Mouse (Mus musculus): ENCODE measurements around the gene Mospd3. TPM values are rescaled to one million over a fixed set of nuclear protein-coding genes. Genes with fewer than 3 reads are reported as not detected.
"Not testable (repeated sequence)": the region's sequence is repeated elsewhere in the genome, so short reads cannot be mapped to it uniquely, and the experiment has no call there.

Mospd3 gene
- polyA plus RNA-seq, 3 experiments from 2014 or later: 24.5 to 34.8 (median 31.0) TPM

DNA sequence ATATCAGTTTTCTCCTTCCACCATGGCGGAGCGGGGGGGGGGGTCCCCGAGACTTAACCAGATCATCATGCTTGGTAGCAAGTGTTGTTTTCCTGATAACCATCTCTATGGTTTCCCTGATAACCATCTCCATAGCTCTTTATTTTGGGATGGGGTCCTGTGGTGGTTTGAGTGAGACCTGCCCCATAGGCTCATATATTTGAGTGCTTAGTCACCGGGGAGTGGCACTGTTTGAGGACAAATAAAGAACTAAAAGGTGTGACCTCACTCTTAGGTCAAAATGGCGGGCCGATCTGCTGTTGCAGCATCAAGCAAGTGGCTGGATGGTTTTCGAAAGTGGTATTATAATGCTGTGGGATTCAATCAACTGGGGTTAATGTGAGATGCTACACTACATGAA lies 14.5 kb upstream of the Mospd3 start:
- no peak for ATAC-seq

DNA sequence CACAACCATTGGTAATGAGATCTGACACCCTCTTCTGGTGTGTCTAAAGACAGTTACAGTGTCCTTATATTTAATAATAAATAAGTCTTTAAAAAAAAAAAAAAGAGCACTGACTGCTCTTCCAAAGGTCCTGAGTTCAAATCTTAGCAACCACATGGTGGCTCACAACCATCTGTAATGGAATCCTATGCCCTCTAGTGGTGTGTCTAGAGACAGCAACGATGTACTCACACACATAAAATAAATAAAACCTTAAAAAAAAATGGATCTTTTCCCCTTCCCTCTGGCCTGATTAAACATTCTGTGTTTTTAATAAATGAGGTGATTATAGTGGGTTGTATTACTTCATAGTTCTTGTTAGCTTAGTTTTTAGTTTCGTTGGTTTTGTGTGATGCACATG lies 14.1 kb upstream of the Mospd3 start:
- not testable (repeated sequence) for ATAC-seq

- ATAC-seq: no peak
Measured at GRCm38 (mm10) chr5:137613550-137613949, 12.7 kb upstream of the Mospd3 start, which contains the start of gene Pcolce. Gene Pcolce (minus strand): TSS chr5:137613784.

- no peak for ATAC-seq
Measured at GRCm38 (mm10) chr5:137613076-137613475, 12.2 kb upstream of the Mospd3 start.

- ATAC-seq: no peak
Measured at GRCm38 (mm10) chr5:137611245-137611602, 10.4 kb upstream of the Mospd3 start.

- ATAC-seq: no peak
Measured at GRCm38 (mm10) chr5:137610548-137611244, 9.8 kb upstream of the Mospd3 start.

DNA sequence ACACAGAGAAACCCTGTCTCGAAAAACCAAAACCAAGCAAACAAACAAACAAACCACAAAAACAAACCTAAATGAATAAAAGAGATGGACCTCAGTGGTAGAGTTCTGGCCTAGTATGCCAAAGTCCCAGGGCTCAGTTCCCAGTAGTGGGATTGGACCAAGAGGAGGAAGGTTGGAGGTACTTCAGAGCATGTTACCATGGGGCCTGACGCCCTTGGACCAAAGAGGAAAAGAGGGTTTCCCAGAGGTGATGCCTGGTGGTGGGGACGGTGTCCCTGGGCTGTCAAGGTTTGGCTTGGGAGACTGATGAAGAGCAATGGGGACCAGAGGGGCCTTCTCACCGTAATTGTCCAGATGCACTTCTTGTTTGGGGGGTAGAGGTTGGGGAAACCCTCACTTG lies 9.2 kb upstream of the Mospd3 start:
- ATAC-seq: no peak

DNA sequence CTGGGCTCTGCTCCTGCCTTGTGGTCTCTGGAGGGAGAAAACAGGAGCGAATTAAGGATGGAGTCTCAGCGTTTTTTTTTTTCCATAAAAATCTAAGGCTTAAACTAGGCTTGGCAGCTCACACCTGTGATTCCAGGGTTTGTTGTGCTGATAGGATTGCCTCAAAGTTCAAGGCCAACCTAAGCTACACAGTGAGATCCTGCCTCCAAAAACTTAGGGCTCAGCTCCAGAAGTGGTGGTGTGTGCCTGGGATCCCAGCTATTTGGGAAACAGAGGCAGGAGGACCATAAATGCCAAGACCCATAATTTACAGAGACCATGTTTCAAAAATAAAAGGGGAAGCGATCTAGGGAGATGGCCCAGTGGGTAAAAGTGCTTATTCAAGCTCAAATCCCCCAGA lies 8.4 kb upstream of the Mospd3 start:
- ATAC-seq: no peak

DNA sequence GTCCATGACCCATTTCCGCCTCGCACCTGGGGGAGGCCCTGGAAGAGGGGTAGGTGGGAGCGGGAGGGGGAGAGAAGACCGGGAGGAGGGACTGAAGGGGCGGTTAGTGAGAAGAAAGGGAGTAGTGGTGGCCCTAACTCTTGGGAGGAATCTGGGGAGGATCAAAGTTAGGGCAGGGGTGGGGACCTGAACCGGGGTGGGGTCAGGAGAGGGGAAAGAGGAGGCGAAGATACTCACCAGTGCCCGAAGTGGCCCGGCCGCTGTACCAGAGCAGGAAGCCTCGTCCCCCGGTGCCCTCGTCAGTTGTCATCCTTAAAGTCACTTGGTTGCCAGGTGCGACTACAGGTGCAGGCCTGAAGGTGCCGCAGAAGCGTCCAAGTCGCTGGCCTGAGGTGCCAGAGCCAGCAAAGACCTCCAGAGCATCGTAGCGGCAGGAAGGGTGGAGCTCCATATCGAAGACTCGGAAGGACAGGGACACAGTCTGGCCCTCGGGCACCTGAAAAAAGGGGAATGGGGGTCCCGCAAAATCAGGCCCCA lies 7.9 kb upstream of the Mospd3 start:
- ATAC-seq: no peak

- no peak for ATAC-seq
Measured at GRCm38 (mm10) chr5:137607860-137608653, 7.2 kb upstream of the Mospd3 start.

DNA sequence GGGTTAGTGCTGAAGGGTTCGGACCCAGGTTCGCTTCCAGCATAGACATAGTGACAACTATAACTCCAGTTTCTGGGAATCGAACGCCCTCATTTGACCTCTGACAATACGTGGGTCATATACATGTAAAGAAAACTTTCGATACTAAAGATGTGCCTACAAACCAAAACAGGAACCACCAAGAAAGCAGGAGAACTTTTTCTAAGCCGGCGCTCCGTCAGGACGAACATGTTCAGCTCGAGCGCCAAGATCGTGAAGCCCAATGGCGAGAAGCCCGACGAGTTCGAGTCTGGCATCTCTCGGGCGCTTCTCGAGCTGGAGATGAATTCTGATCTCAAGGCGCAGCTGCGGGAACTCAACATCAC lies 489 bp upstream of the Mospd3 start:
- no peak for ATAC-seq

GRCm38 (mm10) chr5:137600281-137600618 lies 608 bp downstream of the Mospd3 start:
- no peak for ATAC-seq

DNA sequence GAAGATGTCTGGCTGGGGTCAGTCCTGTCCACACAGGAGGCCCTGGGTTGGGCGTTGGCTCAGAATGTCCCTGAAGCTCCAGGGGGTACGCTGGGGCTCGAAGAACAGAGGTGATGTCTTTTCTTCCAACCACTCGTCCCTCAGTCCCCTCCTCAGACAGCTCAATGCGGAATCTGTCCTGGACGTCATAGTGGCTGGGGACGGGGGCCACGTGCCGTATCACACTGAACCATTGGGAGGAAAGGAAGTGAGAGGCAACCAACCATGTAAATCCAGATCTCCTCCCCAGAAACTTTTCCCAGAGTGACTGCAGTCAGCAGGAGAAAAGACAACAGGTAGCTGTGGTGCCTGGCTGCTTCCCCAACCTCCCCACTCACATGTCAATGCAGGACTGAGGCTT lies 1.3 kb downstream of the Mospd3 start:
- no peak for ATAC-seq

GRCm38 (mm10) chr5:137598100-137598826 lies 2.6 kb downstream of the Mospd3 start:
- no peak for ATAC-seq

DNA sequence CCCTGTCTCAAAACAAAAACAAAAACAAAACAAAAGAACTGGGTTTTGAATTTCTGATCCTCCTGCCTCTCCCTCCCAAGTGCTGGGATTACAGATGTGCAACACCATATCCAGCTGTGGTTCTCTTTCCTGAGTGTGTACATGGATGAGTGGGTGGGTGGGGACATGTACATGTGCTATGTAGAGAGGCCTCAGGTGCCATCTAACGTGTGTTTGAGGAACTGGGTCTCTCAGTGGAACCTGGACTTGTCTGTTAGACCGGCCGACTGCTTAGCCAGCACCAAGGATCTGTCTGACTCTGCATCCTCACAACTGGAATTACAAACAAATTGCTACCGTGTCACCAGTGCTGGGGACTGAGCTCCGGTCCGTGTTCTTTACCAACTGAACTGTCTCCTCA lies 3.2 kb downstream of the Mospd3 start:
- no peak for ATAC-seq

DNA sequence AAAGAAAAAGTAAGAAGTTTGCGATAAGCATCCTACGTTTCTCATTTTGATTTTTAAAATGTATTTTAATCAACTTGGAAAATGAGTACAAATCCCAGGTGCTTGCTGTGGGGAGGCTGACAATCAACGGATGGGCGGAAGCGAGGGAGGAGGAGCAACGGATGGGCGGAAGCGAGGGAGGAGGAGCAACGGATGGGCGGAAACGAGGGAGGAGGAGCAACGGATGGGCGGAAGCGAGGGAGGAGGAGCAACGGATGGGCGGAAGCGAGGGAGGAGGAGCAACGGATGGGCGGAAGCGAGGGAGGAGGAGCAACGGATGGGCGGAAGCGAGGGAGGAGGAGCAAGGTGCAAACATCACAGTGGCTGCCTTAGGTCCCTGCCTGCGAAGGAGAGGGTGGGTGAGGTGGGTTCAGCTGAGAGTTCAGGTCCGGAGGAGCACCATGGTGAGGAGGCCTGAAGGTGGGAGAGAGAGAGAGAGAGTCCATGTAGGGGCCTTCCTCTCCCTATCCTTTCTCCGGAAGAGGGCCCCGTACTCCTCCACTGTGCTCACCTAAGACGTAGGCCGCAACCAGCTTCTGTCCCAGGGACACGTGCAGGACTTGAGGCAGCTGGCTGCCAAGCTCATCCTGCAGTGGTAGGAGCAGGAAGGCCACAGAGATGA lies 4.1 kb downstream of the Mospd3 start:
- ATAC-seq: no peak

- ATAC-seq: no peak
Measured at GRCm38 (mm10) chr5:137595921-137596320, 4.9 kb downstream of the Mospd3 start.

- no peak for ATAC-seq
Measured at GRCm38 (mm10) chr5:137590507-137590906, 10.4 kb downstream of the Mospd3 start.

DNA sequence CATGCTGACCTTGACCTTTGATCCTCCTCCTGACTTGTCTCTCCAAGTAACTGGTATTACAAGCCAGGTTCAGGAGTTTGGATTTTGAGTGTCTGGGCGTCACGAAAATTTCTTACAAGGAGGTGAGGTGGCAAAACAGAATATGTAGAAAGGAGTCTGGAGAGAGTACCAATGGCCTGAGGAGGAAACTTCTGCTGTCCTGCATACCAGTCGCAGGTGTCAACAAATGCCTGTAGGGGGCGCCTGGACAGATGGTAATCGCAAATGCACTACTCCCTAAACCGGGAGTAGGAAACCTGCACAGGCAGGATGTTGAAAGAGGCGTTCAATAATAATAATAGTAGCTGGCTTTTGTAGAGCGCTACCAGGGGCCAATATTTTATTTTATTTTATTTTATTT lies 15.9 kb downstream of the Mospd3 start:
- no peak for ATAC-seq

DNA sequence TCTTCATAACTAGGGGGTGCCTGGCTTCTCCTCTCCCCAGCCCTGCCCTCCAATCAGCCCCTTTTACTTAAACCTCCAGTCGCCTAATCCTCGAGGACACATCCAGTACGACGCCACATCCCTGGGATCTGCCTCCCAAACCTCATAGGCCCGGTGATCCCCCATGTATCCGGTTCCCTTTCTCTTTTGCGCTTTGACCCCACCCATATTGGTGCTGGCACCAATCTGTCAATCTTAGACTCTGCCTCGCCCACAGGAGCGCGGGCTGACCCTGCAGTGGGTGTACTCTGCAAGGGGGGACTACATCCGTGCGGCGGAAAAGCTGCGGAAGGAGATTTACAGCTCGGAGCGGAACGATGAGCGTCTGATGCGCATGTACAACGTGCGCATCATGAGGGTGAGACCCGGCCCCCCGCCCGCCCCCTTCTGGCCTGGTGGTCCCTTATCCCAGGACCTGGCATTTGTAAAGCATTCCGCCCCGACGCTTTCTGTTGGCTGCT lies 17.1 kb downstream of the Mospd3 start:
- ATAC-seq: no peak

GRCm38 (mm10) chr5:137582702-137583101 lies 18.2 kb downstream of the Mospd3 start:
- no peak for ATAC-seq

- no peak for ATAC-seq
Measured at GRCm38 (mm10) chr5:137580246-137580645, 20.6 kb downstream of the Mospd3 start.

- ATAC-seq: no peak
Measured at GRCm38 (mm10) chr5:137574470-137574901, 26.4 kb downstream of the Mospd3 start.
